Mouse (Mus musculus): ENCODE measurements around the gene Map4. TPM values are rescaled to one million over a fixed set of nuclear protein-coding genes. Genes with fewer than 3 reads are reported as not detected.
A peak's percentile ranks its signal among the peaks of the same experiment; 100 is the strongest.

The Map4 gene
- polyA plus RNA-seq, 1 experiment from 2014 or later, result 78.9 TPM

DNA sequence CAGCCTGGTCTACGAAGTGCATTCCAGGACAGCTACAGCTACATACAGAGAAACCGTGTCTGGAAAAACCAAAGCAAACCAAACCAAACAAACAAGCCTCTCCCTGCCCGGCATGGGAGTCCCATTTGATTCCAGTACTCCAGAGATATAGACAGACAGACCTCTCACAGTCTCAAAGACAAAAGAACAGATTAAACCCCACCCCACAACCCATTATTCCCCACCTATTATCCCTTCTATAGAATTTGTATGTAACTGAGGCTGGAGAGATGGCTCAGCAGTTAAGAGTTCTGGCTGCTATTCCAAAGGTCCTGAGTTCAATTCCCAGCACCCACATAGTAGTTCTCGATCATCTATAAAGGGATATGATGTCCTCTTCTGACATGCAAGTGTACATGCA, 21.3 kb upstream of the Map4 start:
- H3K9me3 ChIP-seq (ENCODE audit: control insufficient read depth, low read length), result no peaks in the 10 kb centered on the region
- 92% methylated on average over 4 of the region's 4 CpGs for WGBS
- H3K27me3 ChIP-seq (ENCODE audit: control insufficient read depth, insufficient read depth, low read length), result no peaks in the 10 kb centered on the region
- no peak overlapping the region for H3K4me2 ChIP-seq (replicated peaks; ENCODE audit: low read depth, low read length)
- no peaks in the 10 kb centered on the region for H3K4me1 ChIP-seq (replicated peaks; ENCODE audit: control insufficient read depth, insufficient read depth, low read length)
- DNase-seq (ENCODE audit: low spot score) (no peak), ATAC-seq (ENCODE audit: low FRiP score) (no peak)
- no peaks in the 10 kb centered on the region for H3K36me3 ChIP-seq (ENCODE audit: control insufficient read depth, insufficient read depth, low read length)
- H3K27ac ChIP-seq (ENCODE audit: low read depth, low read length), result no peak overlapping the region
- no peak overlapping the region for H3K9ac ChIP-seq (ENCODE audit: low read depth, low read length)
- H3K4me3 ChIP-seq (ENCODE audit: low read depth, low read length), result no peak overlapping the region

GRCm38 (mm10) chr9:109911779-109912178, 19.5 kb upstream of the Map4 start:
- Histone ChIP-seq H3K4me3 (ENCODE audit: low read depth, low read length) (no peak overlapping the region), H3K4me2 (replicated peaks; ENCODE audit: low read depth, low read length) (no peak overlapping the region), H3K27me3 (ENCODE audit: control insufficient read depth, insufficient read depth, low read length) (no peaks in the 10 kb centered on the region), H3K9ac (ENCODE audit: low read depth, low read length) (no peak overlapping the region), H3K36me3 (ENCODE audit: control insufficient read depth, insufficient read depth, low read length) (no peaks in the 10 kb centered on the region), H3K27ac (ENCODE audit: low read depth, low read length) (no peak overlapping the region), H3K9me3 (ENCODE audit: control insufficient read depth, low read length) (no peaks in the 10 kb centered on the region), H3K4me1 (replicated peaks; ENCODE audit: control insufficient read depth, insufficient read depth, low read length) (no peaks in the 10 kb centered on the region)
- 90% methylated on average over 7 of the region's 7 CpGs for WGBS
- DNase-seq (ENCODE audit: low spot score) (no peak), ATAC-seq (ENCODE audit: low FRiP score) (no peak)

- Histone ChIP-seq H3K9ac (ENCODE audit: low read depth, low read length) (no peak overlapping the region), H3K9me3 (ENCODE audit: control insufficient read depth, low read length) (no peaks in the 10 kb centered on the region), H3K27ac (ENCODE audit: low read depth, low read length) (no peak overlapping the region), H3K4me1 (replicated peaks; ENCODE audit: control insufficient read depth, insufficient read depth, low read length) (no peaks in the 10 kb centered on the region), H3K36me3 (ENCODE audit: control insufficient read depth, insufficient read depth, low read length) (no peaks in the 10 kb centered on the region), H3K27me3 (ENCODE audit: control insufficient read depth, insufficient read depth, low read length) (no peaks in the 10 kb centered on the region), H3K4me2 (replicated peaks; ENCODE audit: low read depth, low read length) (no peak overlapping the region), H3K4me3 (ENCODE audit: low read depth, low read length) (no peak overlapping the region)
- 62% methylated on average over 4 of the region's 4 CpGs for WGBS
- DNase-seq (ENCODE audit: low spot score) (no peak), ATAC-seq (ENCODE audit: low FRiP score) (no peak)
These were observed 16.9 kb upstream of the Map4 start for GRCm38 (mm10) chr9:109914269-109914926.

GRCm38 (mm10) chr9:109917931-109918330, 13.3 kb upstream of the Map4 start:
- Histone ChIP-seq H3K9ac (ENCODE audit: low read depth, low read length) (no peak overlapping the region), H3K36me3 (ENCODE audit: control insufficient read depth, insufficient read depth, low read length) (no peaks in the 10 kb centered on the region), H3K27me3 (ENCODE audit: control insufficient read depth, insufficient read depth, low read length) (no peaks in the 10 kb centered on the region), H3K9me3 (ENCODE audit: control insufficient read depth, low read length) (no peaks in the 10 kb centered on the region), H3K4me1 (replicated peaks; ENCODE audit: control insufficient read depth, insufficient read depth, low read length) (no peaks in the 10 kb centered on the region), H3K4me3 (ENCODE audit: low read depth, low read length) (no peak overlapping the region), H3K4me2 (replicated peaks; ENCODE audit: low read depth, low read length) (no peak overlapping the region), H3K27ac (ENCODE audit: low read depth, low read length) (no peak overlapping the region)
- whole genome bisulfite sequencing, result 93% methylated on average over 2 of the region's 2 CpGs
- DNase-seq (ENCODE audit: low spot score), result no peak
- no peak for ATAC-seq (ENCODE audit: low FRiP score)

DNA sequence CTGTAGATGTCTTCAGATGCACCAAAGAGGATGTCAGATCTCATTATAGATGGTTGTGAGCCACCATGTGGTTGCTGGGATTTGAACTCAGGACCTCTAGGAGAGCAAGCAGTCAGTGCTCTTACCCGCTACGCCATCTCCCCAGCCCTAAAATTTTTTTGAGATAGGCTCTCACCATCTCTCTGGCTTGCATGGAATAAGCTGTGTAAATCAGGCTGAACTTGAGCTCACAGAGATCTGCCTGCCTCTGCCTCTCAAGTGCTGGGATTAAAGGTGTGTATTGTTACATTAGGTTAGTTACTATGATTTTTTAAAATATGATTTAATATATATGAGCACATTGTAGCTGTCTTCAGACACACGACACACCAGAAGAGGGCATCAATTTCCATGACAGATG, 2.1 kb upstream of the Map4 start:
- ATAC-seq (ENCODE audit: low FRiP score), result no peak
- no peaks in the 10 kb centered on the region for H3K9me3 ChIP-seq (ENCODE audit: control insufficient read depth, low read length)
- no peak overlapping the region for H3K4me2 ChIP-seq (replicated peaks; ENCODE audit: low read depth, low read length)
- peaks cover 2% of the 10 kb centered on the region; the same call in 1 of the 2 replicates for H3K4me1 ChIP-seq (replicated peaks; ENCODE audit: control insufficient read depth, insufficient read depth, low read length)
- no peaks in the 10 kb centered on the region for H3K36me3 ChIP-seq (ENCODE audit: control insufficient read depth, insufficient read depth, low read length)
- no peak overlapping the region for H3K4me3 ChIP-seq (ENCODE audit: low read depth, low read length)
- H3K27ac ChIP-seq (ENCODE audit: low read depth, low read length), result no peak overlapping the region
- H3K9ac ChIP-seq (ENCODE audit: low read depth, low read length), result no peak overlapping the region
- H3K27me3 ChIP-seq (ENCODE audit: control insufficient read depth, insufficient read depth, low read length), result no peaks in the 10 kb centered on the region
- 95% methylated on average over 3 of the region's 3 CpGs for WGBS
- DNase-seq (ENCODE audit: low spot score), result no peak

DNA sequence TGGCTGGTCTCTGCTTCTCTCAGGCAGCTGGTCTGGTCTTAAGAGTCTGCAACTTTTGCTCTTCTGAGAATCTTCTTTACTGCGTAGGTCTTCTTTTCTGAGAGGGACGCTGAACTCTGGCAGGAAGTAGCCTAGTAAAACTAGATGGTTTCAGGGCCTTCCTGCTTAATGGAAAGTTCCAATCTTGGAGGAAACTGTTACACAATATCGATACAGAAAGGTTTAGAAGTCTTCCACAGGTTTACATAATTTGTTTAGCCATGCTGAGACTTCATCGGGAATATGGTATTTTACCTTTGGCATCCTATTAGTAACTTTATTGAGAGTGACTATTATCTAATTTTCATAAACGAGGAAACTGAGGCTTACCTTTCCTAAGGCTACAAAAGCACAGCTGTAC, 1.2 kb upstream of the Map4 start:
- Histone ChIP-seq H3K4me3 (ENCODE audit: low read depth, low read length) (no peak overlapping the region), H3K27ac (ENCODE audit: low read depth, low read length) (no peak overlapping the region), H3K4me2 (replicated peaks; ENCODE audit: low read depth, low read length) (no peak overlapping the region), H3K27me3 (ENCODE audit: control insufficient read depth, insufficient read depth, low read length) (no peaks in the 10 kb centered on the region), H3K9me3 (ENCODE audit: control insufficient read depth, low read length) (no peaks in the 10 kb centered on the region), H3K36me3 (ENCODE audit: control insufficient read depth, insufficient read depth, low read length) (no peaks in the 10 kb centered on the region), H3K9ac (ENCODE audit: low read depth, low read length) (no peak overlapping the region), H3K4me1 (replicated peaks; ENCODE audit: control insufficient read depth, insufficient read depth, low read length) (peaks cover 2% of the 10 kb centered on the region; the same call in 1 of the 2 replicates)
- WGBS, result 91% methylated on average over 5 of the region's 5 CpGs
- no peak for DNase-seq (ENCODE audit: low spot score)
- ATAC-seq (ENCODE audit: low FRiP score), result no peak

GRCm38 (mm10) chr9:109930752-109931151, 508 bp upstream of the Map4 start:
- ATAC-seq (ENCODE audit: low FRiP score) (no peak), DNase-seq (ENCODE audit: low spot score) (peak; percentile 5)
- Histone ChIP-seq H3K4me2 (replicated peaks; ENCODE audit: low read depth, low read length) (peak overlapping the region; percentile 18), H3K4me3 (ENCODE audit: low read depth, low read length) (peak overlapping the region; percentile 73), H3K27me3 (ENCODE audit: control insufficient read depth, insufficient read depth, low read length) (no peaks in the 10 kb centered on the region), H3K27ac (ENCODE audit: low read depth, low read length) (peak overlapping the region; percentile 91; the same call in 1 of the 2 replicates), H3K9ac (ENCODE audit: low read depth, low read length) (peak overlapping the region; percentile 23), H3K4me1 (replicated peaks; ENCODE audit: control insufficient read depth, insufficient read depth, low read length) (peaks cover 2% of the 10 kb centered on the region; the same call in 1 of the 2 replicates), H3K9me3 (ENCODE audit: control insufficient read depth, low read length) (no peaks in the 10 kb centered on the region), H3K36me3 (ENCODE audit: control insufficient read depth, insufficient read depth, low read length) (no peaks in the 10 kb centered on the region)
- WGBS, result 75% methylated on average over 6 of the region's 6 CpGs

DNA sequence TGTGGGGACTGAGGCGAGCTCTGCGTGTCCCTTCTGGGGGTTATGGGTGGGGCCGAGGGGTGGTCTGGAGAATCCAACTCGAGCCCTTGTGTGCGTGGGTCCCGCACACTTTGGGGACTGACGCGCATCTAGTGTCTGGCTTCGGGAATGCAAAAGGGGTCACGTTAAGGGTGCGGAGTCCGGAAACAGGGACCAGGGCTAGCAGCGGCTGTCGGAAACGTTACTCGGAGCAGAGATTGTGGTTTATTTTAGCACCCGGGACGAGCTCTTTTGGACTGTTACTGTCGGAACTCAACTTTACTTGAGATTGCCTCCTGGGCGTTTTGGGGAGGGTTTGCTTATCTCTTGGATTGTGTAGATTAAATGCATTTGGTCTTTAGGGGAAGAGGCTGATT, 1.1 kb downstream of the Map4 start:
- no peaks in the 10 kb centered on the region for H3K9me3 ChIP-seq (ENCODE audit: control insufficient read depth, low read length)
- ATAC-seq (ENCODE audit: low FRiP score) (no peak), DNase-seq (ENCODE audit: low spot score) (no peak)
- peaks cover 2% of the 10 kb centered on the region; the same call in 1 of the 2 replicates for H3K4me1 ChIP-seq (replicated peaks; ENCODE audit: control insufficient read depth, insufficient read depth, low read length)
- H3K4me3 ChIP-seq (ENCODE audit: low read depth, low read length), result peak overlapping the region; percentile 73
- H3K36me3 ChIP-seq (ENCODE audit: control insufficient read depth, insufficient read depth, low read length), result no peaks in the 10 kb centered on the region
- H3K27ac ChIP-seq (ENCODE audit: low read depth, low read length), result peak overlapping the region; percentile 91
- peak overlapping the region; percentile 76 for H3K9ac ChIP-seq (ENCODE audit: low read depth, low read length)
- peak overlapping the region; percentile 69 for H3K4me2 ChIP-seq (replicated peaks; ENCODE audit: low read depth, low read length)
- WGBS, result under 1% methylated on average over 20 of the region's 20 CpGs
- no peaks in the 10 kb centered on the region for H3K27me3 ChIP-seq (ENCODE audit: control insufficient read depth, insufficient read depth, low read length)

- 0 out of 2 replicates have a peak overlapping the region, but pooled peaks have one; percentile 91 for H3K27ac ChIP-seq (ENCODE audit: low read depth, low read length)
- no peaks in the 10 kb centered on the region for H3K9me3 ChIP-seq (ENCODE audit: control insufficient read depth, low read length)
- H3K9ac ChIP-seq (ENCODE audit: low read depth, low read length), result peak overlapping the region; percentile 76
- H3K4me2 ChIP-seq (replicated peaks; ENCODE audit: low read depth, low read length), result peak overlapping the region; percentile 69
- no peaks in the 10 kb centered on the region for H3K27me3 ChIP-seq (ENCODE audit: control insufficient read depth, insufficient read depth, low read length)
- no peak for ATAC-seq (ENCODE audit: low FRiP score)
- peak; percentile 57 for DNase-seq (ENCODE audit: low spot score)
- peaks cover 2% of the 10 kb centered on the region; the same call in 1 of the 2 replicates for H3K4me1 ChIP-seq (replicated peaks; ENCODE audit: control insufficient read depth, insufficient read depth, low read length)
- 2% methylated on average over 12 of the region's 12 CpGs for WGBS
- peak overlapping the region; percentile 73 for H3K4me3 ChIP-seq (ENCODE audit: low read depth, low read length)
- H3K36me3 ChIP-seq (ENCODE audit: control insufficient read depth, insufficient read depth, low read length), result no peaks in the 10 kb centered on the region
These were observed 1.6 kb downstream of the Map4 start for GRCm38 (mm10) chr9:109932756-109933375.
